ENCODE assay signal across 32 mouse cellular contexts in genomic region chr13:69855941-69856340, GRCm38 (mm10). TPM values are rescaled to one million over a fixed set of nuclear protein-coding genes. Genes with fewer than 3 reads are reported as not detected.
DNase-seq lines count a peak whose midpoint lies in the region; ATAC-seq and TF ChIP-seq lines count a peak whose summit lies in the region.
"Had no signal": no experiment of that assay in that cellular context is flagged by ENCODE, and none has a peak within 500 bp of the region (broad histone marks: within the 10 kb centered on the region; RNA-seq: fewer than 3 reads in every experiment).

No protein-coding gene starts in this region.

- H3K9ac ChIP-seq in liver, postnatal 0 days (replicated peaks) = no peak overlapping the region
- H3K9ac ChIP-seq in liver, embryonic 11.5 days (ENCODE audit: low read depth, low read length) = no peak overlapping the region
- H3K9ac ChIP-seq: embryonic facial prominence, embryonic 13.5 days; forebrain, embryonic 13.5 days; heart, embryonic 13.5 days; hindbrain, embryonic 14.5 days had no signal

- TF ChIP-seq CTCF in liver, postnatal 0 days (IDR thresholded peaks at IDR 0.05; ENCODE audit: low read depth) = no peak
- TF ChIP-seq CTCF in left cerebral cortex, adult 2 months (IDR thresholded peaks at IDR 0.05) = no peak

- intact Hi-C loops in left cerebral cortex, adult 2 months (cut with DNase I) = no loop called here

- DNase-seq in adrenal gland, adult 8-10 months = peak; percentile 12
- DNase-seq in adrenal gland, postnatal 4 days (ENCODE audit: low spot score in 2 of 2) = no peak
- DNase-seq in liver, postnatal 0 days = no peak
- DNase-seq in liver, embryonic 11.5 days (ENCODE audit: low spot score) = no peak
- DNase-seq in gonadal fat pad, adult 2 months (ENCODE audit: low read depth) = peak; percentile 10
- no peak for DNase-seq in left cerebral cortex, adult 2 months (ENCODE audit: extremely low spot score in 1 of 2, low spot score in 2 of 2)
- DNase-seq: B cell, adult 2 months; cerebellum, adult 11-12 months; cerebellum, adult 8-10 months; cerebellum, postnatal 36 days; embryo, embryonic 11 days; gastrocnemius, adult 2 months; gastrocnemius, postnatal 14 days; heart, adult 2 months; heart, postnatal 14 days; heart, postnatal 4 days; kidney, adult 18-20 months had no signal

- no peaks in the 10 kb centered on the region for H3K27me3 ChIP-seq in liver, postnatal 0 days (ENCODE audit: insufficient read depth, low read length)
- no peaks in the 10 kb centered on the region for H3K27me3 ChIP-seq in liver, embryonic 11.5 days (replicated peaks; ENCODE audit: control insufficient read depth, insufficient read depth, low read length)
- H3K27me3 ChIP-seq: CH12.LX; embryonic facial prominence, embryonic 13.5 days; forebrain, embryonic 13.5 days; heart, embryonic 13.5 days; Patski had no signal

- peak; percentile 54; the same call in 1 of the 2 replicates for ATAC-seq in liver, postnatal 0 days
- ATAC-seq in liver, embryonic 11.5 days (replicated peaks; ENCODE audit: low FRiP score) = no peak
- ATAC-seq: forebrain, embryonic 13.5 days; forebrain, embryonic 16.5 days; hindbrain, postnatal 0 days; inflammation-experienced regulatory T-cells, adult 6 months; intestine, embryonic 16.5 days; Patski had no signal

- no peaks in the 10 kb centered on the region for H3K9me3 ChIP-seq in liver, postnatal 0 days (ENCODE audit: low read length)
- H3K9me3 ChIP-seq in liver, embryonic 11.5 days (ENCODE audit: control insufficient read depth, low read length) = no peaks in the 10 kb centered on the region
- H3K9me3 ChIP-seq: embryonic facial prominence, embryonic 10.5 days; forebrain, embryonic 10.5 days; forebrain, embryonic 13.5 days; heart, embryonic 10.5 days; heart, embryonic 13.5 days had no signal

- no peaks in the 10 kb centered on the region for H3K4me1 ChIP-seq in liver, postnatal 0 days (ENCODE audit: insufficient read depth)
- H3K4me1 ChIP-seq in liver, embryonic 11.5 days (replicated peaks; ENCODE audit: control insufficient read depth, insufficient read depth, low read length) = no peaks in the 10 kb centered on the region
- H3K4me1 ChIP-seq: embryonic facial prominence, embryonic 10.5 days; embryonic facial prominence, embryonic 13.5 days; forebrain, embryonic 13.5 days; heart, embryonic 10.5 days; heart, embryonic 13.5 days had no signal

- H3K27ac ChIP-seq in liver, postnatal 0 days (ENCODE audit: low read depth) = no peak overlapping the region
- no peak overlapping the region for H3K27ac ChIP-seq in liver, embryonic 11.5 days (ENCODE audit: low read depth, low read length)
- no peak overlapping the region for H3K27ac ChIP-seq in left cerebral cortex, adult 2 months
- H3K27ac ChIP-seq: embryonic facial prominence, embryonic 10.5 days; embryonic facial prominence, embryonic 13.5 days; forebrain, embryonic 10.5 days; forebrain, embryonic 13.5 days; gastrocnemius, adult 2 months; heart, adult 2 months; heart, embryonic 10.5 days; heart, embryonic 13.5 days; hindbrain, embryonic 14.5 days; hindbrain, postnatal 0 days had no signal

- H3K4me2 ChIP-seq in liver, postnatal 0 days (ENCODE audit: low read depth, low read length) = no peak overlapping the region
- H3K4me2 ChIP-seq in liver, embryonic 11.5 days = no peak overlapping the region
- H3K4me2 ChIP-seq: embryonic facial prominence, embryonic 13.5 days; forebrain, embryonic 13.5 days; heart, embryonic 13.5 days; hindbrain, embryonic 14.5 days had no signal

- TF ChIP-seq EP300 in liver, postnatal 0 days (IDR thresholded peaks at IDR 0.05; ENCODE audit: low read depth) = no peak

- H3K4me3 ChIP-seq in liver, postnatal 0 days (ENCODE audit: low read depth, low read length) = no peak overlapping the region
- H3K4me3 ChIP-seq in liver, embryonic 11.5 days (ENCODE audit: low read depth, low read length) = no peak overlapping the region
- H3K4me3 ChIP-seq in left cerebral cortex, adult 2 months = no peak overlapping the region
- H3K4me3 ChIP-seq: embryonic facial prominence, embryonic 10.5 days; embryonic facial prominence, embryonic 13.5 days; erythroblast, embryonic 14.5 days; forebrain, embryonic 10.5 days; forebrain, embryonic 13.5 days; gastrocnemius, adult 2 months; heart, adult 2 months; heart, embryonic 10.5 days; heart, embryonic 13.5 days had no signal

- 79% methylated on average over 1 of the region's 1 CpGs for WGBS in liver, postnatal 0 days (ENCODE audit: insufficient replicate concordance)
- WGBS in liver, embryonic 11.5 days = 86% methylated on average over 1 of the region's 1 CpGs

- H3K36me3 ChIP-seq in liver, postnatal 0 days (replicated peaks; ENCODE audit: insufficient read depth, low read length) = no peaks in the 10 kb centered on the region
- H3K36me3 ChIP-seq in liver, embryonic 11.5 days (ENCODE audit: control insufficient read depth, insufficient read depth, low read length) = no peaks in the 10 kb centered on the region
- H3K36me3 ChIP-seq: embryonic facial prominence, embryonic 10.5 days; embryonic facial prominence, embryonic 13.5 days; forebrain, embryonic 10.5 days; G1E; heart, embryonic 10.5 days; heart, embryonic 13.5 days had no signal

RNA-seq across cellular contexts. Expression of gene Med10, which starts 53.7 kb away (rescaled TPM):
- 10 to 100 TPM; 52.9 to 74.7 (median 62.3) TPM for total RNA-seq in adrenal gland, adult 8-10 months (2022)
- total RNA-seq in adrenal gland, postnatal 4 days (2021) = 100 to 1,000 TPM in 1 of 2 experiments, 10 to 100 TPM in 1; 94.3 to 102 TPM
- 46.3 and 46.9 TPM in 2 replicates for polyA plus RNA-seq in liver, postnatal 0 days (2015; fragmentation: Nextera tagmentation; extraction: Ambion mirVana)
- polyA plus RNA-seq in liver, embryonic 11.5 days (2014; fragmentation: Nextera tagmentation; extraction: Ambion mirVana) = 107 and 121 TPM in 2 replicates
- polyA plus RNA-seq in gonadal fat pad, adult 2 months (2012; rRNA removed) = 36.7 and 37.3 TPM in 2 replicates
- 10 to 100 TPM; 47.4 to 50.6 TPM for total RNA-seq in left cerebral cortex, adult 2 months (2021)

Comparison
In these comparisons a context has a peak if more than half of its experiments do, and no peak if none do; other contexts are left out.
1. DNase-seq: peak in adrenal gland, adult 8-10 months (single experiment) and gonadal fat pad, adult 2 months (single experiment); none in adrenal gland, postnatal 4 days (0 of 2), liver, postnatal 0 days (single experiment), liver, embryonic 11.5 days (single experiment) and left cerebral cortex, adult 2 months (0 of 2).